Mouse (Mus musculus) embryonic fibroblast, embryonic 13.5 days (primary cell): ENCODE data around the gene Pdcd1lg2. TPM values are rescaled to one million over a fixed set of nuclear protein-coding genes. Genes with fewer than 3 reads are reported as not detected.

ENCODE experiments used
- H3K27ac ChIP-seq: 2 replicates; pipeline ENCODE4 v1.5.1; 2012; ENCODE audit warnings: low read length, control low read depth, inconsistent platforms; ENCODE audit not compliant: insufficient read depth
- H3K4me1 ChIP-seq: 2 replicates; pipeline ENCODE4 v1.6.1; 2011; ENCODE audit warnings: low read length; ENCODE audit not compliant: control insufficient read depth, insufficient read depth
- H3K4me3 ChIP-seq: 2 replicates; pipeline ENCODE4 v1.5.1; 2011; ENCODE audit warnings: mild to moderate bottlenecking, control low read depth, low read length; ENCODE audit not compliant: insufficient read depth
- CTCF ChIP-seq: IDR thresholded peaks from 2 replicates; pipeline ENCODE4 v1.5.1; 2011; ENCODE audit warnings: mild to moderate bottlenecking, control low read depth, low read length, moderate library complexity, borderline replicate concordance; ENCODE audit not compliant: insufficient read depth
- POLR2A ChIP-seq: IDR thresholded peaks from 2 replicates; pipeline ENCODE4 v1.6.1; 2011; ENCODE audit warnings: low read depth, mild to moderate bottlenecking, control low read depth, low read length, moderate library complexity
- polyA plus RNA-seq: library from polyadenylated mRNA; stranded (reverse); fragments of >200 nt; gene quantifications from 2 replicates; pipeline ENCODE4 v1.2.4, GENCODE M21; 2011; ENCODE audit warnings: low read depth; ENCODE audit not compliant: missing spikeins, insufficient read length

Pdcd1lg2 gene
- polyA plus RNA-seq: not detected in 2 replicates

- H3K4me3 ChIP-seq: no peak within 1 kb of the TSS
- TF ChIP-seq POLR2A (no peak), CTCF (no peak)
- H3K4me1 ChIP-seq: peaks cover 4% of the 10 kb centered on the region; the same call in 1 of the 2 replicates
- H3K27ac ChIP-seq: no peak within 1 kb of the TSS
Measured at GRCm38 (mm10) chr19:29410619-29411018, at the start of gene Pdcd1lg2. TSS of gene Pdcd1lg2 (plus strand) at chr19:29410919.

DNA sequence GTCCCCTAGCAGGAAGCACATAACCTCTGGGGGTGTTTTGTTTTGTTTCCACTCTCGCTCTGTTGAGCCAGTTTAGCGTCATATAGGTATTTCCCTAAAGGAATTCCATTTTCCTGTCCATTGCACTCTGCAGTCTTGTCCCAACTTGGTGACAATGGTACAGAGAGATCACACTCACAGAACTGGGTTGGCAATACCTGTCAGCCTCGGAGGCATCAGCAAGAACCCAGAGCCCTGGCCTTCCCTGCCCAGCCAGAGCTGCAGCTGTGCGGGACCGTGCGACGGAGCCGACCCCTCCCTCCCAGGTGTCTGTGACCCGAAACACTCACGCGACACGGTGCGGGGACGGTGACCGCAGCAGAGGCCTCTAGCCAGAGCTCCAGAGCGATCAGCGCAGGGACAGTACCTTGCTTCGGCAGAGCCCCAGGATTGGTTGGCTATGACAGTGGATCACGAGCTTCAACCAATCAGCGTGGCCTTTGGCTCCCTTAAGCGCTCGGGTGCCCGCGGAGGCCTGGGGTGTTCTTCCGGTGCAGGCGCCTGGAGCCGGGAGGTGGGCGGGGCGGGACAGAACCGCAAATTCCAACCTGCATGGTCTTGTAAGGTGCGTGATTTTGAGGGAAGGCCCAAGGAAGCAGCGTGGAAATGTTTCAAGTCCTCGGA, 49.1 kb upstream of the Pdcd1lg2 start:
- TF ChIP-seq CTCF (no peak), POLR2A (peak; percentile 87)
- H3K27ac ChIP-seq: no peak overlapping the region
- peak overlapping the region; percentile 73 for H3K4me3 ChIP-seq
- no peaks in the 10 kb centered on the region; the same call in 1 of the 2 replicates for H3K4me1 ChIP-seq

DNA sequence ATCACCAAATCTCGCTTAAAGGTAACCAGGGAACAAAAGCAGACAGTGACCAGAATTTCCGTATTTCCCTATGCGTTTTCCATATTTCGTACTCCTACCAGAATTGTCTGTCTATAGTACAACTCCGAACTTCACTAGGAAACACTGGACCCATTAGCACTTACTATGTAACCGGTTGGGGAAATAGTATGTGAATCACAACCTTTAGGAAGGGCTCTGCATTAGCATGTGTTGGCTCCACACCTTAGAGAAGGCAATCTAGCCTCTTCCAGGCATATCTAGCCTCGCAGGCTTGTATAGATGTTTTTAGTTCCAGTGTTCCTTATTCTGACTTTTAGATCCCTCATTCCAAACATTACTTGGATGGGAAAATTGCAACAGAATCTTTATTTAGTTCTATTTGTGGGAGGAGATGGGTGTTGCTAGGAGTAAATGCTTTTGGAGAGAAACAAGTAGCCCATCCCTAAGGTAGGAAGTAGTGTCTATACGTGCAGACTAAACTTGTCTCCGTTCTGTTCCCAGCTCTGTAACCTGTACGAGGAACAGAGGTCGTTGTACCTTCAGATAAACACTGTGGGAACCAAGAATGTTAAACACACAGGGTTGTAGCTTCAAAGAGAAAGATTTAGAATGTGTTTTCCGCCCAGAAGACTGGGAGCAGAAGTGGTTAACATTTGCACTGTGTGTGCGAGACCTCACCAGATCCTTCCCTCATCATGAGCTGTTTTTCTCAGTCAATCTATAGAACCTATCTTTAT, 48.4 kb upstream of the Pdcd1lg2 start:
- Histone ChIP-seq H3K4me1 (no peaks in the 10 kb centered on the region; the same call in 1 of the 2 replicates), H3K27ac (no peak overlapping the region), H3K4me3 (peak overlapping the region; percentile 73)
- TF ChIP-seq CTCF: no peak
- TF ChIP-seq POLR2A: no peak

- no peaks in the 10 kb centered on the region; the same call in 1 of the 2 replicates for H3K4me1 ChIP-seq
- no peak for TF ChIP-seq CTCF
- no peak for TF ChIP-seq POLR2A
- H3K4me3 ChIP-seq: no peak overlapping the region
- no peak overlapping the region for H3K27ac ChIP-seq
Measured at GRCm38 (mm10) chr19:29363557-29363956, 47.2 kb upstream of the Pdcd1lg2 start.

DNA sequence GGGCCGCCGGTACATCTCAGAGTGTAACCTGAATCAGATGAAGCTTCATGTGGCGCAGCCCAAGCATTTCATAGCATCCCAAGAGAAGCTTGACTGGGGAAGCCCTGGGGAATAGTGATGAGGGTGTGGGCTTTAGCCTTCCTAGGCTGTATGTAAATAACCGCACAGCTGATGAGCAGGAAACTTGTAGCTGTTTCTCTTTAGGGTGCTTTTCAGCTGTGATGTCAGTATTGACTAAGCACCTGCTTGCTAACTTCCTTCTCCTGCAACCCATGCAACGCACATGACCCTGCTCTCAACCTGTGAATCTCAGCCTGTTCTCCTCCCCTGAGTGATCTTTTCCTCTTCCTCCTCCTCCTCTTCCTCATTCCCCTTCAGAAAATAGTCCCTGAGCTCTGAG, 46.6 kb upstream of the Pdcd1lg2 start:
- no peak overlapping the region for H3K4me3 ChIP-seq
- no peak overlapping the region for H3K27ac ChIP-seq
- TF ChIP-seq POLR2A: no peak
- TF ChIP-seq CTCF: no peak
- no peaks in the 10 kb centered on the region; the same call in 1 of the 2 replicates for H3K4me1 ChIP-seq

DNA sequence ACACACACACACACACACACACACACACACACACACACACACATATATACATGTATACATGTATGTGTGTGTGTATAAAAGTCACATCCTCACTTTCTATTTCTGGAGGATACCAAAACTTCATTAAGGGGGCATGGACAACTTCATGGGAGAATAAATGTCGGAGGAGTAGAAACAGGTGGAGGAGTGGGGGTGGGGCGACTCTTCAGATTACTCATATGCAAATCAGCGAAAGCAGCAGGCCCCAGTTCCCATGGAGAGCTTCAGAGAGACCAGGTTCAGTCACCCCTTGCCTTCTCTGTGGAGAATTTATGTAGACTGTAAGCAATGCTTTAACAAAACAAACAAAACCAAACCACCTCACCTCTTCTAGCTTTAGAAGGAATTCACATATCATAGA, 45.6 kb upstream of the Pdcd1lg2 start:
- no peaks in the 10 kb centered on the region; the same call in 1 of the 2 replicates for H3K4me1 ChIP-seq
- no peak overlapping the region for H3K4me3 ChIP-seq
- no peak overlapping the region for H3K27ac ChIP-seq
- TF ChIP-seq POLR2A (no peak), CTCF (no peak)

DNA sequence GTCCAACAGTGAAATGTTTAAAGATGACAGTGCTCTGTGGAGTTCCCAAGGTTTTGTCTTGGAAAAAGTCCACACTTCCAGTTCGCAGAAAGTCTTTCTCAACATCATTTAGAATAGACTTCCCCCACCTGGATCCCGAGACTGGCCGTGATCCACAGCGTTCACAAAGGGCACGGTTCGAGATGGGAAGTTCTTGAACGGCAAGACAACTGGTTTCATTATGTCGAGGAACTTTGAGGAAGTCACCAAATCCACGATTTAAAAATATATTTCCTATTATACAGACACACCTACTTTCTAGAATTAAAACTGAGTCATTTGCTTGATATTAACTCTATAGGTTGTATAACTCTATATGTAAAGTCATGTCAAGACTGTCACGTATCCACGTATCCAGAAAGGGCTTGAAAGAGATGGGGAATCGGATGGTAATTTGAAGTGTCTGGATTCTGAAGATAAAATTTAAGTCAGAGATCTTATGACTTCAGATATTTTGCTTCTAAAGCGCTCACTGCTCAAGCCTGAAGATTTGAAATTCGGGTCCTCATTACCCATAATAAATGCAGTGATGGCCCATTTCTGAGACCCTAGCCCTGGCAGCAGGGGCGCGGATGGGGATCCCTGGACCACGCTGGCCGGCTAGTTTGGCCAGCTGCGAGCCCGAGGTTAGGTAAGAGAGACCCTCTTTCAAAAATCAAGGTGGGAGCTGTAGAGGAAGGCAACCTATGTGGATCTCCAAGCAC, 44.3 kb upstream of the Pdcd1lg2 start:
- no peak for TF ChIP-seq POLR2A
- TF ChIP-seq CTCF: no peak
- Histone ChIP-seq H3K27ac (no peak overlapping the region), H3K4me1 (no peaks in the 10 kb centered on the region; the same call in 1 of the 2 replicates)

DNA sequence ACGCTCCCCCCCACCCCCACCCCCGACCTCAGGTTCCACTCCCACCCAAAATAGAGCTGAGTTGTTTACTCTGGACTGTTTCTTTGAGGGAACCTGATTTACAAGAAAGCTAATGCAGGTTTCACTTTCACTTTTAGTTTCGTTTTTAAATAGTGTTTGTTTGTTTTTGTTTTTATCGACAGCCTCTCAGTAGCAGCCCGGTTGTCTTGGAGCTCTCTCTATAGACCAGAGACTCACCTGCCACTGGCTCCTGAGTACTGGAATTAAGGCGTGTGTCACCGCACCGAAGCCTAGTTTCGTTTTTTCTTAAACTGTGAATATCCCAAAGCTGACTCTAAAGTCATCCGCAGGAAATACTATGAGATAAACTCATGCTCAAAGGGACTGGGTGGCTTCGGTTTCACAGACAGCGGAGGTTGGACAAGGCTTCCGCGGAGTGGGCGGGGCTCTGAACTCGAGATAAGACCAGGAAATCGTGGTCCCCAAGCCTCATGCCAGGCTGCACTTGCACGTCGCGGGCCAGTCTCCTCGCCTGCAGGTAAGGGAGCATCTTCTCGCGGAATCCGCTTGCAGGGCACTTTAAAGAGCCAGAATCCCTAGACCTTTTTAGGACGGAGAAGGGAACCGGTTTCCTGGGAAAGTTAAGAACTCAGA, 43.6 kb upstream of the Pdcd1lg2 start, which contains the start of the genes Plgrkt and Cd274:
TSS of gene Plgrkt (minus strand) at position 422 of the 654 bp plus-strand sequence.
TSS of gene Cd274 (plus strand) at position 487 of the 654 bp plus-strand sequence.
- TF ChIP-seq CTCF (no peak), POLR2A (peak; percentile 63)
- Histone ChIP-seq H3K27ac (no peak within 1 kb of the TSS), H3K4me3 (peak within 1 kb of the TSS; percentile 97), H3K4me1 (no peaks in the 10 kb centered on the region; the same call in 1 of the 2 replicates)

More for the DNA sequence above, 44.3 kb upstream of the Pdcd1lg2 start:
- peak overlapping the region; percentile 97 for H3K4me3 ChIP-seq

- TF ChIP-seq CTCF: no peak
- TF ChIP-seq POLR2A: no peak
- Histone ChIP-seq H3K4me1 (no peaks in the 10 kb centered on the region; the same call in 1 of the 2 replicates), H3K27ac (no peak overlapping the region), H3K4me3 (no peak overlapping the region)
Measured at GRCm38 (mm10) chr19:29368041-29368440, 42.7 kb upstream of the Pdcd1lg2 start.
